Comparison of ENCODE assay signal across 23 mouse cellular contexts in the genomic region with DNA sequence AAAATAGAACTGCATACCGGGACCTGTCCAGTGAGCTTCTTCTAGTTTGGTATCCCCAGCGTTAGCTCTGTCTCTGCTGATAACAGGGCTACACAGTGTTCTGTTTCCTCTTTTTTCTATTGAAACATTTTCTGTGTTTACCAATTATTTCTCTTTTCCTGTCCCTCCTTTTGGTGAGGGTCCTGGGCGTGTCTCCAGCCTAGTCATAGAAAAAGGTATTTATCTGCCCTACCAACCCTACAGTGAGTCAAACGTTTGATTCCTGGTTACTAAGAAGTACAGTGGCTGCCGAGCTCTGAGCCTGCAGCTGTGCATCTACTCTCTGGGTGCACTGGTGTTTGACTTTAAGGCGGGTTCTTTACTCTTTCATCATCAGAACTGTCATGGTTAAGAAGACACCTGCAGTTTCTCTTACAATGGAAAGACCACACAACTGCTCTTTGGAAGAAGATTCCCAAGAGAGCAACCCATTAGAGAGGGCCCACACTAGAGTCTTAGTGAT. TPM values are rescaled to one million over a fixed set of nuclear protein-coding genes. Genes with fewer than 3 reads are reported as not detected.
DNase-seq lines count a peak whose midpoint lies in the region; ATAC-seq and TF ChIP-seq lines count a peak whose summit lies in the region.
"Had no signal": no experiment of that assay in that cellular context is flagged by ENCODE, and none has a peak within 500 bp of the region (broad histone marks: within the 10 kb centered on the region; RNA-seq: fewer than 3 reads in every experiment).

Gene Il5ra (minus strand): TSS at position 151 of the 502 bp plus-strand sequence.

- peaks cover 0 to 3% of the 10 kb centered on the region in 2 experiments; a peak in 2 of 4 replicates for H3K36me3 ChIP-seq in MEL (ENCODE audit: control insufficient read depth in 1 of 2, insufficient read depth in 2 of 2, low read length in 2 of 2)
- no peaks in the 10 kb centered on the region for H3K36me3 ChIP-seq in liver, embryonic 13.5 days
- H3K36me3 ChIP-seq: embryonic facial prominence, embryonic 15.5 days; heart, embryonic 12.5 days; limb, embryonic 13.5 days; lung, embryonic 15.5 days; midbrain, embryonic 15.5 days had no signal

- 13% methylated on average over 6 of the region's 6 CpGs for WGBS in liver, embryonic 13.5 days (ENCODE audit: insufficient replicate concordance)

- no peak for TF ChIP-seq CTCF in MEL (IDR thresholded peaks at IDR 0.05 in 2 of 3, conservative IDR thresholded peaks at IDR 0.05 in 1 of 3; ENCODE audit: control insufficient read depth in 1 of 3, insufficient read depth in 1 of 3, low read depth in 2 of 3, low read length in 3 of 3, poor library complexity in 1 of 3, severe bottlenecking in 1 of 3)

- peak; percentile 39; the same call in 1 of the 2 replicates for ATAC-seq in liver, embryonic 13.5 days (ENCODE audit: low read depth)
- peak; percentile 54 for ATAC-seq in neutrophil, adult 5-6 weeks (ENCODE audit: extremely low read depth, insufficient number of reproducible peaks, low FRiP score, poor library complexity, severe bottlenecking)
- ATAC-seq: midbrain, embryonic 15.5 days had no signal

- TF ChIP-seq RAD21 in MEL (IDR thresholded peaks at IDR 0.05; ENCODE audit: low read depth, low read length) = no peak

- no peaks in the 10 kb centered on the region; a peak in 1 of 4 replicates for H3K27me3 ChIP-seq in MEL (ENCODE audit: control insufficient read depth in 1 of 2, insufficient read depth in 2 of 2, low read length in 2 of 2)
- no peaks in the 10 kb centered on the region for H3K27me3 ChIP-seq in liver, embryonic 13.5 days
- H3K27me3 ChIP-seq: embryonic facial prominence, embryonic 15.5 days; heart, embryonic 12.5 days; lung, embryonic 15.5 days; midbrain, embryonic 15.5 days had no signal

- DNase-seq in B cell, adult 2 months = peak; percentile 66 to 67
- DNase-seq in MEL (ENCODE audit: low read depth, low spot score) = peak; percentile 82
- DNase-seq in liver, embryonic 13.5 days = no peak
- DNase-seq in urinary bladder, postnatal 25 days (ENCODE audit: low spot score) = no peak
- DNase-seq in layer of hippocampus, postnatal 25 days (ENCODE audit: extremely low spot score in 1 of 2, low spot score in 1 of 2) = no peak
- no peak for DNase-seq in gastrocnemius, postnatal 25 days
- DNase-seq in layer of hippocampus, adult 11-12 months (ENCODE audit: low spot score) = no peak
- DNase-seq: adrenal gland, postnatal 14 days; cerebellum, adult 9-10 months; embryo, embryonic 11 days; heart, postnatal 36 days; kidney, adult 2 months; kidney, postnatal 25 days had no signal

- peak; percentile 77 to 81 for TF ChIP-seq EP300 in MEL (IDR thresholded peaks at IDR 0.05; ENCODE audit: low read depth in 1 of 2, low read length in 2 of 2)

- TF ChIP-seq POLR2A in MEL (IDR thresholded peaks at IDR 0.05; ENCODE audit: control insufficient read depth in 1 of 2, insufficient read depth in 1 of 2, low read depth in 1 of 2, low read length in 2 of 2, poor library complexity in 1 of 2) = no peak

- peaks cover 4 to 14% of the 10 kb centered on the region in 2 experiments; a peak in 3 of 4 replicates for H3K4me1 ChIP-seq in MEL (ENCODE audit: control insufficient read depth in 1 of 2, insufficient read depth in 2 of 2, low read length in 2 of 2)
- no peaks in the 10 kb centered on the region for H3K4me1 ChIP-seq in liver, embryonic 13.5 days (replicated peaks)
- H3K4me1 ChIP-seq: embryonic facial prominence, embryonic 15.5 days; heart, embryonic 12.5 days; limb, embryonic 13.5 days; lung, embryonic 15.5 days; midbrain, embryonic 15.5 days had no signal

- H3K4me2 ChIP-seq in liver, embryonic 13.5 days = no peak within 1 kb of the TSS
- H3K4me2 ChIP-seq: embryonic facial prominence, embryonic 15.5 days; heart, embryonic 12.5 days; limb, embryonic 13.5 days; lung, embryonic 15.5 days; midbrain, embryonic 15.5 days had no signal

- H3K79me2 ChIP-seq in MEL (ENCODE audit: control insufficient read depth, insufficient read depth, low read length, poor library complexity) = no peaks in the 10 kb centered on the region

- H3K9me3 ChIP-seq in MEL (replicated peaks; ENCODE audit: insufficient read depth, low read length) = no peaks in the 10 kb centered on the region
- H3K9me3 ChIP-seq in liver, embryonic 13.5 days (replicated peaks) = no peaks in the 10 kb centered on the region
- H3K9me3 ChIP-seq: embryonic facial prominence, embryonic 15.5 days; heart, embryonic 12.5 days; limb, embryonic 13.5 days; lung, embryonic 15.5 days; midbrain, embryonic 15.5 days had no signal

- H3K27ac ChIP-seq in MEL (ENCODE audit: control insufficient read depth, low read depth, low read length) = peak within 1 kb of the TSS; percentile 65
- H3K27ac ChIP-seq in liver, embryonic 13.5 days = no peak within 1 kb of the TSS
- H3K27ac ChIP-seq: embryonic facial prominence, embryonic 15.5 days; limb, embryonic 13.5 days; lung, embryonic 15.5 days; macrophage; midbrain, embryonic 15.5 days had no signal

- H3K9ac ChIP-seq in MEL (ENCODE audit: control insufficient read depth, low read depth, low read length, poor library complexity, severe bottlenecking) = no peak within 1 kb of the TSS
- H3K9ac ChIP-seq in liver, embryonic 13.5 days = no peak within 1 kb of the TSS
- H3K9ac ChIP-seq: embryonic facial prominence, embryonic 15.5 days; heart, embryonic 12.5 days; limb, embryonic 13.5 days; lung, embryonic 15.5 days; midbrain, embryonic 15.5 days had no signal

- H3K4me3 ChIP-seq in MEL (ENCODE audit: control insufficient read depth in 1 of 2, insufficient read depth in 1 of 2, low read depth in 2 of 2, low read length in 2 of 2) = peak within 1 kb of the TSS in 1 of 2 experiments; percentile 33; a peak in 3 of 4 replicates
- no peak within 1 kb of the TSS for H3K4me3 ChIP-seq in liver, embryonic 13.5 days (replicated peaks)
- H3K4me3 ChIP-seq: embryonic facial prominence, embryonic 15.5 days; heart, embryonic 12.5 days; limb, embryonic 13.5 days; lung, embryonic 15.5 days; midbrain, embryonic 15.5 days had no signal

TF ChIP-seq in MEL, 35 proteins besides CTCF, POLR2A, EP300 and RAD21:
- TF ChIP-seq SIN3A (IDR thresholded peaks at IDR 0.05; ENCODE audit: low read length) (peak; percentile 51; the same call in 1 of the 2 replicates), SMC3 (IDR thresholded peaks at IDR 0.05; ENCODE audit: low read depth, low read length) (no peak), MXI1 (IDR thresholded peaks at IDR 0.05; ENCODE audit: low read depth, low read length) (no peak), MYC (IDR thresholded peaks at IDR 0.05; ENCODE audit: low read depth, low read length) (peak; percentile 42; the same call in 1 of the 2 replicates), GATA1 (IDR thresholded peaks at IDR 0.05; ENCODE audit: low read depth, low read length) (peak; percentile 86), ETS1 (IDR thresholded peaks at IDR 0.05; ENCODE audit: low read depth, low read length) (peak; percentile 63), E2F4 (IDR thresholded peaks at IDR 0.05; ENCODE audit: borderline replicate concordance, low read depth, low read length) (no peak), ZMIZ1 (IDR thresholded peaks at IDR 0.05; ENCODE audit: low read depth, low read length) (no peak), JUND (IDR thresholded peaks at IDR 0.05; ENCODE audit: low read depth, low read length) (no peak), TCF12 (IDR thresholded peaks at IDR 0.05; ENCODE audit: low read depth, low read length) (peak; percentile 56), TAL1 (IDR thresholded peaks at IDR 0.05; ENCODE audit: low read length) (peak; percentile 49; the same call in 1 of the 2 replicates), USF1 (IDR thresholded peaks at IDR 0.05; ENCODE audit: low read depth, low read length) (no peak), TBP (IDR thresholded peaks at IDR 0.05; ENCODE audit: low read depth, low read length) (peak; percentile 66; the same call in 1 of the 2 replicates)

RNA-seq across cellular contexts. Expression of gene Il5ra, which starts in this region (rescaled TPM):
- total RNA-seq in MEL (2012; rRNA removed) = not detected in 2 replicates
- under 1 TPM in 1 of 2 experiments, not detected in 1; 0.10 TPM for polyA plus RNA-seq in MEL (2012; ENCODE audit: insufficient read depth in 1 of 2, insufficient read length in 2 of 2, low read depth in 1 of 2, low replicate concordance in 2 of 2, missing spikeins in 1 of 2)
- polyA plus RNA-seq in liver, embryonic 13.5 days (2015; fragmentation: Nextera tagmentation; extraction: Ambion mirVana) = 0.09 and 0.10 TPM in 2 replicates
- 25.5 and 30.4 TPM in 2 replicates for total RNA-seq in neutrophil, adult 5-6 weeks (2017)
- not detected for total RNA-seq in layer of hippocampus, postnatal 25 days (2021)
- total RNA-seq in gastrocnemius, postnatal 25 days (2021) = not detected
- total RNA-seq: layer of hippocampus, postnatal 10 days; left cerebral cortex, postnatal 10 days had no signal
- polyA plus RNA-seq: forebrain, embryonic 11.5 days; heart, embryonic 12.5 days; limb, embryonic 13.5 days; midbrain, embryonic 15.5 days had no signal

Comparison
In these comparisons a context has a peak if more than half of its experiments do, and no peak if none do; other contexts are left out.
1. RNA of gene Il5ra (total RNA-seq): 25.5 to 30.4 TPM in neutrophil, adult 5-6 weeks; not detected in MEL, not detected in layer of hippocampus, postnatal 25 days and not detected in gastrocnemius, postnatal 25 days; every median in the first group is over 10 times any median in the second.
2. Peak in DNase-seq and H3K27ac ChIP-seq in MEL; RNA of the gene not detected or under 1 TPM.
3. Peak in ATAC-seq in liver, embryonic 13.5 days; RNA of the gene not detected or under 1 TPM.
4. DNase-seq: peak in B cell, adult 2 months (2 of 2); none in liver, embryonic 13.5 days (single experiment), urinary bladder, postnatal 25 days (single experiment), layer of hippocampus, postnatal 25 days (0 of 2), gastrocnemius, postnatal 25 days (single experiment) and layer of hippocampus, adult 11-12 months (single experiment).